8 mouse cellular contexts compared by ENCODE assay signal in the genomic region with DNA sequence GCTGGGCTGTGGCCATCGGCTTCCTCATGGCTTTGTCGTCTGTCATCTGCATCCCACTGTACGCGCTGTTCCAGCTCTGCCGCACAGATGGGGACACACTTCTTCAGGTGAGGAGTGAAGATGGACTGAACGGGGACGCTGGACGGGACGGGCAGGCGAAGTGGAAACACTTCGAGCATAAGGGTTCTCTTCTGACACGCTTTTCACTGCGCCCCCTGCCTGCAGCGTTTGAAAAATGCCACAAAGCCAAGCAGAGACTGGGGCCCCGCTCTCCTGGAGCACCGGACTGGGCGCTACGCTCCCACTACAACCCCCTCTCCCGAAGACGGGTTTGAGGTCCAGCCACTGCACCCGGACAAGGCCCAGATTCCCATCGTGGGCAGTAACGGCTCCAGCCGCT. TPM values are rescaled to one million over a fixed set of nuclear protein-coding genes. Genes with fewer than 3 reads are reported as not detected.
DNase-seq lines count a peak whose midpoint lies in the region; ATAC-seq and TF ChIP-seq lines count a peak whose summit lies in the region.

No protein-coding gene starts in this region.

- ATAC-seq in intestine, embryonic 14.5 days (replicated peaks; ENCODE audit: low FRiP score, low TSS enrichment, low read depth), result peak; percentile 26; the same call in 1 of the 2 replicates
- peak; percentile 28 for ATAC-seq in neutrophil, adult 5-6 weeks (ENCODE audit: extremely low read depth, insufficient number of reproducible peaks, low FRiP score, poor library complexity, severe bottlenecking)
- ATAC-seq in frontal cortex, adult (ENCODE audit: low TSS enrichment), result no peak

- H3K4me3 ChIP-seq in intestine, embryonic 14.5 days (ENCODE audit: low read depth, low read length), result no peak overlapping the region
- H3K4me3 ChIP-seq in lung, adult 2 months (replicated peaks; ENCODE audit: extremely low read depth, low read depth, low read length), result no peak overlapping the region

- H3K4me2 ChIP-seq in intestine, embryonic 14.5 days (ENCODE audit: low read length), result no peak overlapping the region

- H3K9ac ChIP-seq in intestine, embryonic 14.5 days (ENCODE audit: low read length), result no peak overlapping the region

- peaks cover 10% of the 10 kb centered on the region for H3K36me3 ChIP-seq in intestine, embryonic 14.5 days (ENCODE audit: control insufficient read depth, insufficient read depth, low read length)

- peaks cover 12% of the 10 kb centered on the region for H3K4me1 ChIP-seq in intestine, embryonic 14.5 days (replicated peaks; ENCODE audit: control insufficient read depth, insufficient read depth, low read length)
- H3K4me1 ChIP-seq in lung, adult 2 months (ENCODE audit: control insufficient read depth, insufficient read depth, low read length), result 0 out of 2 replicates have a peak, but pooled peaks cover 2% of the 10 kb centered on the region

- H3K27me3 ChIP-seq in intestine, embryonic 14.5 days (replicated peaks; ENCODE audit: control insufficient read depth, insufficient read depth, low read length), result no peaks in the 10 kb centered on the region

- 21% methylated on average over 24 of the region's 24 CpGs for WGBS in intestine, embryonic 14.5 days
- WGBS in lung, adult 2 months, result 21% methylated on average over 24 of the region's 24 CpGs

- DNase-seq in right cerebral cortex, postnatal 4 days, result peak; percentile 75
- no peak for DNase-seq in right cerebral cortex, adult 18-20 months
- DNase-seq in c-Kit-positive CD71-positive TER-119-positive erythroid progenitor cells, embryonic 14.5 days (ENCODE audit: low spot score), result peak; percentile 59
- peak; percentile 67 for DNase-seq in gastrocnemius, postnatal 14 days
- DNase-seq in intestine, embryonic 14.5 days (ENCODE audit: low spot score), result peak; percentile 87
- DNase-seq in lung, adult 2 months, result peak; percentile 68

- no peak overlapping the region for H3K27ac ChIP-seq in intestine, embryonic 14.5 days (ENCODE audit: low read depth)

- TF ChIP-seq POLR2A in lung, adult 2 months (IDR thresholded peaks at IDR 0.05; ENCODE audit: borderline replicate concordance, extremely low read depth, low read depth, low read length), result no peak

- no peaks in the 10 kb centered on the region for H3K9me3 ChIP-seq in intestine, embryonic 14.5 days (ENCODE audit: control insufficient read depth, low read length)

- peak; percentile 66 for TF ChIP-seq CTCF in lung, adult 2 months (IDR thresholded peaks at IDR 0.05; ENCODE audit: insufficient read depth, low read length)

- intact Hi-C loops in gastrocnemius, postnatal 14 days (cut with DNase I; ENCODE audit: low total_unique reads), result no loop called here

RNA-seq across cellular contexts. Expression of gene Ccdc24, which starts 4.5 kb away (rescaled TPM):
- total RNA-seq in gastrocnemius, postnatal 14 days (2021), result under 1 TPM; 0.39 to 0.47 TPM
- polyA plus RNA-seq in intestine, embryonic 14.5 days (2014; fragmentation: Nextera tagmentation; extraction: Ambion mirVana), result 1.1 and 1.9 TPM in 2 replicates
- polyA plus RNA-seq in lung, adult 2 months (2012; rRNA removed), result 15.4 and 15.8 TPM in 2 replicates
- total RNA-seq in neutrophil, adult 5-6 weeks (2017), result not detected in 2 replicates

RNA-seq across cellular contexts. Expression of gene B4galt2, which starts 15.5 kb away (rescaled TPM):
- total RNA-seq in gastrocnemius, postnatal 14 days (2021), result 1 to 10 TPM; 6.5 to 8.1 TPM
- polyA plus RNA-seq in intestine, embryonic 14.5 days (2014; fragmentation: Nextera tagmentation; extraction: Ambion mirVana), result 26.3 and 30.6 TPM in 2 replicates
- 22.3 and 23.4 TPM in 2 replicates for polyA plus RNA-seq in lung, adult 2 months (2012; rRNA removed)
- 0.61 TPM in 1 of 2 replicates, not detected in the other for total RNA-seq in neutrophil, adult 5-6 weeks (2017)

RNA-seq across cellular contexts. Expression of gene Atp6v0b, which starts 19.3 kb away (rescaled TPM):
- 10 to 100 TPM; 55.4 to 57.6 TPM for total RNA-seq in gastrocnemius, postnatal 14 days (2021)
- 213 and 219 TPM in 2 replicates for polyA plus RNA-seq in intestine, embryonic 14.5 days (2014; fragmentation: Nextera tagmentation; extraction: Ambion mirVana)
- polyA plus RNA-seq in lung, adult 2 months (2012; rRNA removed), result 452 and 484 TPM in 2 replicates
- 136 and 175 TPM in 2 replicates for total RNA-seq in neutrophil, adult 5-6 weeks (2017)

RNA-seq across cellular contexts. Expression of gene Dph2, which starts 24.0 kb away (rescaled TPM):
- 1 to 10 TPM; 2.6 to 2.7 TPM for total RNA-seq in gastrocnemius, postnatal 14 days (2021)
- 20.0 and 23.1 TPM in 2 replicates for polyA plus RNA-seq in intestine, embryonic 14.5 days (2014; fragmentation: Nextera tagmentation; extraction: Ambion mirVana)
- polyA plus RNA-seq in lung, adult 2 months (2012; rRNA removed), result 10.7 and 11.5 TPM in 2 replicates
- 10.6 and 11.8 TPM in 2 replicates for total RNA-seq in neutrophil, adult 5-6 weeks (2017)

RNA-seq across cellular contexts. Expression of gene Slc6a9, which starts 33.5 kb away (rescaled TPM):
- total RNA-seq in gastrocnemius, postnatal 14 days (2021), result 1 to 10 TPM; 4.0 to 6.2 TPM
- 9.5 and 11.7 TPM in 2 replicates for polyA plus RNA-seq in intestine, embryonic 14.5 days (2014; fragmentation: Nextera tagmentation; extraction: Ambion mirVana)
- polyA plus RNA-seq in lung, adult 2 months (2012; rRNA removed), result 77.6 and 84.6 TPM in 2 replicates
- not detected in 2 replicates for total RNA-seq in neutrophil, adult 5-6 weeks (2017)
